Mouse (Mus musculus) kidney, adult 8-10 months (tissue): ENCODE results near the gene Rit1.
"Not testable (repeated sequence)": the region's sequence is repeated elsewhere in the genome, so short reads cannot be mapped to it uniquely, and the experiment has no call there.

Experiments used
- DNase-seq, 2 experiments: peaks; one replicate each; pipeline ENCODE4 v3.0.0; 2022

The Rit1 gene

DNA sequence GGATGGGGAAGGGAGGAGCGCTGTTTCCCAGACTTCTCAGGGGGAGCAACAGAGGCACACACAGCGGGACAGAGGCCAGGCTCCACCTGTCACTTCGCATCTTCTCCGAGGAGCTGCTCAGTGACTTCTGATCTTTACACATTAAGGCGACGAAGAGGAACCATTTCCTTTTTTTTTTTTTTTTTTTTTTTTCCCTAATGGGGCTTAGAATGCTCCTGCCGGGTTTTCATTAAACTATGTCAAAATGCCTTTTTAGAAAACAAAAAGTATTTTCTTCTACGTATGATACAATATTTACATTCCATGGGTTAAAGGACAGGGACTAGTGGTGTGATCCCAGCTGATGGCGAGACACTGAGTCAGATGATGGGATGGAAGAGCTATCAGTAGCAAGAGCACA, 28.9 kb downstream of the Rit1 start:
- no peak for DNase-seq

DNA sequence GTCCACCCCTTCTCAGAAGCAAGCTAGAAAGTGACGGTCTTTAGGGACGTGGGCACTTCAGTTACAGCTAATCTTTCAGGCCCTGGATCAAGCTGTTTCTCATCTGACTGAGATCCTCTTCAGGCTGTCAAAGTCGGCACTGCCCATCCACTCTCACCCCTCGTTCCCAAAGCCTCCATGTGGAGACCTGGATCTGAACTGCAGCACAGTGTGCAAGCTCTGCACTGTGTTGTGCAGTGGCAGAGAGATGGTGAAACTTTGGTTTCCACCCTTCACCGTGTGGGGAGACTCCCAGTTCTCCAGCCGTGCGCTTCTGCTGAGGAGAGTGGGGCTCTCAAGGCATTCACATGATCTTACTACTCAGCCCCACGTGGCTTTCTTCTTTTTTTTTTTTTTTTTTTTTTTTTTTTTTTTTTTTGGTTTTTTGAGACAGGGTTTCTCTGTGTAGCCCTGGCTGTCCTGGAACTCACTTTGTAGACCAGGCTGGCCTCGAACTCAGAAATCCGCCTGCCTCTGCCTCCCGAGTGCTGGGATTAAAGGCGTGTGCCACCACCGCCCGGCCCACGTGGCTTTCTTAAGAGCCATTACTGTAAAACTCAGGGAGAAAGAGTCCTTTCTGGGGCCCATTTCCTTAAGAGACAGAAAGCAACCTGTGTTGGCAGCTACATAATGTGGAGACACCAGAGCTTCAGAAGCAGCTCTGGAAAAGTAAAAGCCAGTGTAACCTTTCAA, 29.7 kb downstream of the Rit1 start:
- DNase-seq, result no peak

DNA sequence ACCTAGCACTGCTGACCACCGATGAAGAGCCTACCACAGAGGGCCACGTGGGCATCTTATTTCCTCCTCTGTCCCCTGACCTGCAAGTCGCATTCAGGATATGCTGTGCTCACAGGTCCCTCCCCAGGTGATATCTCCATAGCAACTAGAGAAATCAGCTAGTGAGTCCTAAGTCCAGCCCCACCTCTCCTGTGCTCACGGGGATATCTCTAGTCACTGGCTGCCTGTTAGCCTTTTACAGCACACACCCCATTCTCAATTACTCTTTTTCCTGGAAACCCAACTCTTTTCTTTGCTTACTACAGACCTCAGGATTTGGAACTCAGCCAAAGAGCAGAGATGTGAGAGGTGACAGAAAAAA, 30.2 kb downstream of the Rit1 start:
- peak; percentile 28 to 33 for DNase-seq

DNA sequence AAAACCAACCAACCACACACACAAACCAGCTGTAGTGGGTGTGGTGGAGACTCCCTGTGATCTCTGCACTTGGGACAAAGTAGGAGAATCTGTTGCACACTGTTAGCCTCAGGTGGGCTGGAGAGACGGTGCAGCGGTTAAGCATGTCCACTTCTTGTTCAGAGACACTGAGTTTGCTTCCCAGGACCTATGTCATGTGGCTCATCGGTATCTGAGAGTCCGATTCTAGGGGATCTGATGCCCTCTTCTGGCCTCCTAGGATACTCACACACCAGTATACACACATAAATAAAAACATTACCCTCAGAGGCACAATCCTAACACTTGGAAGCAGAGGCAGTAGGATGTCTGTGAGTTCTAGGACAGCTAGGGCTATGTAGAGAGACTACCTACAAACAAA, 37.6 kb downstream of the Rit1 start:
- peak in 1 of 2 experiments; percentile 17 for DNase-seq

DNA sequence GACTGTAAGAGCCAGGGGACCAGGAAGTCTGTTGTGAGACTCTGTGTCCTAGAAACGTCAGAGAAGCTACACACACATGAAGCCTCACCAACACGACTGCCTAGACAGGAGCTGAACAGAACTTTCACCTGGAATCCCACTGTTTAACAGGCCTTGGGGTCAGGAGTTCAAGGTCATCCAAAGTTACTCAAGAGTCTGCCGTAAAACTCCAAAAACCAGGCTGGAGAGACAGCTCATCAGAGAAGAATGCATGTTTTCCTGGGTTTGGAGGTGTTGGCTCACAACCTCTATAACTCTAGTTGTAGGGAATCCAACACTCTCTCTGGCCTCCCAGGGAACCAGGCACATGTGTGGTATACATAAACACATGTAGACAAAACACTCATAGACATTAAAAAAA, 38.9 kb downstream of the Rit1 start:
- DNase-seq, result no peak

DNA sequence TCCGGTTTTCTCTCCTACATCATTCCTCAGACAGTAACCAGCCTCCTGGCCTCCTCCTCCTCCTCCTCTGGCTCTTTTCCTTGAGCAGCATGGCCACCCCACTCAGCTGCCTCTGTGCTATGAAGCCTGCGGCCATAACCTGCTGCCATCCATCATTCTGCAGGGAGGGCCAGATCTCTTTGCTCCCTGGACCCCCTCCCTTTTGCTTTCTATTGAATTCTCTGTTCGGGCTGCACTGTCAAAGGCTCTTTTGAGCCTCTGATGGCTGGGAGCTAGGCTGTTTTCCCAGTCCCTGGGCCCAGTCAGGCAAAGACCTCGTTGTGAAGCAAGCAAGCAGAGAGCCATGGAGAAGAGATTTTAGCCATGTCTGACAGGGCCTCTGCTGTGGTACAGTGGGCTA, 39.6 kb downstream of the Rit1 start:
- DNase-seq, result no peak

DNA sequence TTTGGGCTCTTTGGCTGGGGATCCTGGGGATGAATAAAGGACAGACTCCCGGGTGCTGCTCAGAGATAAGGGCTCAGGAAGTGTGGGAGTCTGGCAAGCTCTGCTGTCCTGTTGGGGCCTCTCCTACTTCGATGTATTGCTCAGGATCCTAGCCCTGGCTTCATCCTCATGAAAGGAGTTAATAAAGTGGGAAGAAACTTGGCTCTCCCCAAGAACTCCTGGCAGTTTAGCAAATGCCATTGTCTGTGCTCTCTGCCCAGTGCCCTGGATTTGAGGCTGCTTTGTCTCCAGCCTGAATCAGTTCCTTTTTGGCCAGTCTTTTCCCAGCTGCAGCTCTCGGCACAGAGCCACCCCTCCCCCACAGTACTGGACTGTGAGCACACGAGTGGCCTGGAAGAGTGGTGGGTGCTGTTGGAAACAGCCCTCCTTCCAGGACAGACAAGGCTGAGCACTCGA, 41.4 kb downstream of the Rit1 start:
- DNase-seq, result peak in 1 of 2 experiments; percentile 24

DNA sequence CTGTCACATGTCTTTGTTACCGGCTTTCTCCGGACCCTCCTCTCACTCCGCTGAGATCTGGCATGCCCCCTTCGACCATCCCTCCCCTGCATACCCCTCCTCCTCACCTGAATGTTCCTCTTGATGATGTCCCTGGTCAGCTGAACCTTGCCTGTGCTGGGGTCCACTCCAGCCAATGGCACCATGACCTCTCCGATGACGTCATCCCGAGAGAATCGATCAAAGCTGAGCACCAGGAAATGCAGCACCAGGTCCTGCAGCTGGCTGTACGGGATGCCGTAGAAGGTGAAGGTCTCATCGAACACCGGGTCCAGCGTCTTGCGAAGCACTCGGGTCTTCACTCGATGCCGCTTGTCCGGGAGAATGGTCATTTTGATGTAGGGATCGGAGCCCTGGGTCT, 45.0 kb downstream of the Rit1 start:
- no peak for DNase-seq

DNA sequence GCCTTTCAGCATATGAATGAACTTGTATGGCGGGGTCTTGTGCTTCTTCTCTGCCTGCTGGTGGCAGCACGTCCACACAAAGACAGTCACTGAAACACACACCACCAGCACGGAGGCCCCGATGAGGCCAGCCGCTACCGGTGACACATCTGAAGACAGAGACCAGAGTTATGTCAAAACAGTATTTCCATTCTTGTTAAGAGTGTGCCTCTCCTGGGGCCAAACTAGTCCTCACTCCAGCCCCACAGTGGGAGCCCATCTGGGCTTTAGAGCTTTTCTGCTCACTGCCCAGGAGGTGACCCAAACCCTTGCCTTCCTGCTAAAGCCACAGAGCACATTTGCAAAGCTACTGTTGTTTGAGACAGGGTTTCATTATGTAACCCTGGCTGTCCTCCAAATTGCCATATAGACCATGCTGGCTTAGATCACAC, 45.8 kb downstream of the Rit1 start:
- DNase-seq, result no peak

DNA sequence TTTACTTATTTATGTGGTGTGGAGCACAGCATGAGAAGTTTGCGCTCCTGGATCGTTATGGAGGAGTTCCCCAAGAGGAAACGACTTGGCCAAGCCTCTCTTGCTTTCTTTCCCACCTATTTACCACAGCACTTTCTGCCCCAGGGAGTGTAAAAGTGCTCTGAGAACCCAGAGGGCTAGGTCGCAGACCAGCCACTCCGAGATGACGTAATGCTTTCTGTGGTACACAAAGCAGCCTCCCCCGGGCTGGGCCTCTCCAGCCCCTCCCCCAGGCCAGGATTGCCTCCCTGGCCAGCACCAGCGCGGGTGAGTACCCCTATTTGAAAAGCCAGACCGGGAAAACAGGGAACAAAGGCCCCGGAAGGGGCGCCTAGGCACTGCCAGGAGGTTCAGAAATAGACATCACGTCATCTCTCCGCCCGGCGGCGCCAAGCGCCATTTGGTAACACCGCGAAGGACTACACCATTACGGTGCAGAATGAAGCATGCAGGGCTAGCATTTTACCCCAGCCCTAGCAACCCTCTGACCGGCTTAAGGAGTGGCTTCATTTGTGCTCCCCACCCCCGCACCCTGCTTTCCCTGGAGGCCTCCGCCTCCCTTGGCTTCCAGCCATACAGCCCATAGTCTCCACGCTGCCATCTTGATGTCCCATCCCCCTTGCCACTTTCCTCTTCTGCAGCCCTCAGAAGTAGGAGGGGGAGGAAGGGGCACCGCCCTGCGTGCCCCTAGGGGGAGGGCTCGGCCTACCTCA, 54.7 kb downstream of the Rit1 start:
- DNase-seq, result peak; percentile 20 to 41

DNA sequence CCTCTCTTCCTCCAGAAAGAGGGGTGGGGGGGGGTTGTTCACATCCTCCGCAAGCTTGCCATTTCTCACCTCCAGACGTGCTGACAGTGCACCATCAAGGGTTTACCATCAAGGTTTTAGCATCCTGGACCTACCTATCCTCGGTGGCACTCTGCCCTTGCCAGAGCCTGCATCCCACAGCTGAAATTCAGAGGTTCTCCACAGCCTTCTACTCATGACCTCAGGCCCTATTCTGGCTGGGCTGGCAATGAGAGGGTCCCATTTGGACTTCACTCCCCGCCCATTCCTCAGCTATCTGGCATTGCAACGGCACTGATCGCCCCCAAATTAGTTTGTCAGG, 55.3 kb downstream of the Rit1 start:
- DNase-seq, result not testable (repeated sequence)

DNA sequence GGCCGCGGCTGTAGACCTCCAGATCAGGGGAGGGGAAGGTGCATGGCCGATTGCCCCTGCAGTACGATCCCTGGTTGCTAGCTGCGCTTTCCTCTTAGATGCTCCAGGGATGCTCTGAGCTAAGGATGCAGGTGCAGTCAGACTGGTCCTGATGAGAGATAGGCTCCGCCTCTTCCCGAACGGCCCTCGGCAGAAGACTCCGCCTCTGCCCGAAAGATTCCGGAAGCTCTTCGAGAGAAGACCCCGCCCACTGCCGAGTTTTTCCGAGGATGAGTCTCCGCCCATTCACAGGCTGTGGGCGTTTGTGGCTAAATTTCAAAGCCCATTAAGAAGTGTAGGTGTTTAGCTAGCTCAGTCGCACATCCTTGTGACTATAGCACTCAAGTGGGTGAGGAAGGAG, 55.8 kb downstream of the Rit1 start:
- DNase-seq, result peak; percentile 91 to 93

DNA sequence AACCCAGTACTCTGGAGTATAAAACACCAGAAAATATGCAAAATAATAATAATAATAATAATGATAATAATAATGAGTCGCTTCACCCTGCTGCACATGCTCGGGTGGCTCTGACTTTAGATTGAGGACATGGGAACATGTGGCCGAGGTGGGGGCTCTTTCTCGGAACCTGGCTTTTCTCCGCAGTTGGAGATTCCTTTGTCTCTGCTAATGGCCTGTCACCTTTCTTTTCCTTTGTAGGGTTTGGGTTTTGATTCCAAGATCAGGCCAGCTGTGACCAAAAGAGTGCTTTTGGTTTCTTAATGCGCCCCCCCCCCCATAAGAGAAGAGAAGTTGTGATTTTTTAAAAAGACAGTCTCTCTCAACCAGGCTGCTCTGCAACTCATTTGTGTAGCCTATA, 56.5 kb downstream of the Rit1 start:
- DNase-seq, result not testable (repeated sequence)

DNA sequence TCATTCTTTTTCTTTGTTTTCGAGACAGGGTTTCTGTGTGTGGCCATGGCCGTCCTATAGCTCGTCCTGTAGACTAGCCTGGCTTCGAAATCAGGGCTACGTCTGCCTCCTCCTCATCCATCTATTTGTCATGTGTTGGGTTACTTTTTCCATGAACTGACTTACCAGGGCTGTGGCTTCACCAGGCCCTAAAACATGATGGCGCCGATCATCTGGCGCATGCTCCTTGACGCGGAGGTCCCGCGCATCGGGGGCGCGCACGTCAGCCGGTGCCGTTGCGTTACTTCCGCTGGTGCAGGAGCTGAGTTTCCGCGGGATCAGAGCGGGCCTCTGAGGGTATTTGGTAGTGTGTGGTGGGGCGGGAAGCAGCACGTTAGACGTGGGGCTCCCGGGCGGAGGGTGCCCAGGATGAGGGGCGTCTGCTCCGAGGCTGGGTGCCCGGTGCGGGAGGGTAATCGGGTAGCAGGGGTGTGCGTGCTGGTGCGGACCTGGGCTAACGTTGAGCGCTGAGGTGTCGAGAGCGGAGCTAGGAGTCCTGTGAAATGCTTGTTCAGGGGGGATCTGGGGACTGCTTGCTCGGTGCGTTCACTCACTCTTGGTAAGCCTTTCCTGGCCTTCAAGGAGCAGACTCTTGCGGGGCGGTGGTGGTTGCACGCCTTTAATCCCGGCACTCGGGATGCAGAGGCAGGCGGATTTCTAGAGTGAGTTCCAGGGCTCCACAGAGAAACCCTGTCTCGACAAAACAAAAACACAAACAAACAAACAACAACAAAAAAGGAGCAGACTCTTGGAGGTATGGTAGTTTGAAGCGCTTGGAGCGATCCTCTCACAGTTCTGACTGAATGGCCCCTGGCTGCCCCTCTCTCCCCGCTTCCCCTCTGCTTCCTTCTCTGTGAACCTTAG, 58.6 kb downstream of the Rit1 start, which contains the start of gene Syt11:
TSS of gene Syt11 (minus strand) at position 226 of the 903 bp plus-strand sequence.
- peak in 1 of 2 experiments; percentile 13 for DNase-seq
